Comparison of ENCODE assay signal across 8 mouse cellular contexts in the genomic region with DNA sequence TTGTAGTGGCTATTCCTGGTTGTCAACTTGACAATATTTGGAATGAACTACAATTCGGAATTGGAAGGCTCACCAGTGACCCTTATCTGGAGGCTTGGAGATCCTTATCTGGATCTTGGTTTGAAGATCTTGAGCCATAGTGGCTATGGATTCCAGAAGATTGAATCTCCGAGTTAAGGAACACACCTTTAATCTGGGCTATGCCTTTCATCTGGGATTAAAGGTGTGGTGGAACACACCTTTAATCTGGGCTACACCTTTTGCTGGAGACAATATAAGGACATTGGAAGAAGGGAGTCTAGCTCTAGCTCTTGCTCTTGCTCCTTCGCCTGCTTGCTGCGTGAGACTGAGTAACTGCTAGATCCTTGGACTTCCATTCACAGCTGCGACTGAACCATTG. TPM values are rescaled to one million over a fixed set of nuclear protein-coding genes. Genes with fewer than 3 reads are reported as not detected.
A peak's percentile ranks its signal among the peaks of the same experiment; 100 is the strongest.
DNase-seq lines count a peak whose midpoint lies in the region; ATAC-seq and TF ChIP-seq lines count a peak whose summit lies in the region.
"Not testable (repeated sequence)": the region's sequence is repeated elsewhere in the genome, so short reads cannot be mapped to it uniquely, and the experiment has no call there.

A gene (plus strand): TSS at position 301 of the 400 bp plus-strand sequence.

- intact Hi-C loops in left cerebral cortex, postnatal 4 days (cut with DNase I), result not testable (repeated sequence)

- DNase-seq in gastrocnemius, adult 18-20 months (ENCODE audit: low spot score); heart, postnatal 0 days (ENCODE audit: low spot score); kidney, adult 2 months; left cerebral cortex, postnatal 4 days: not testable (repeated sequence)

- H3K4me3 ChIP-seq in ES-Bruce4 (ENCODE audit: low read depth, low read length) (peak within 1 kb of the TSS; percentile 99), macrophage (ENCODE audit: inconsistent target) (peak within 1 kb of the TSS; percentile 64)
- peak within 1 kb of the TSS; percentile 80 for H3K4me3 ChIP-seq in cortical plate, adult 2 months (ENCODE audit: insufficient read depth, low read length)
- peak within 1 kb of the TSS; percentile 82 for H3K4me3 ChIP-seq in heart, postnatal 0 days (ENCODE audit: low read depth, low read length)
- H3K4me3 ChIP-seq in kidney, adult 2 months (ENCODE audit: insufficient read depth, low read depth, low read length), result peak within 1 kb of the TSS; percentile 99

- H3K9ac ChIP-seq in ES-Bruce4 (ENCODE audit: low read depth, poor library complexity, severe bottlenecking), result peak within 1 kb of the TSS; percentile 99
- H3K9ac ChIP-seq in heart, postnatal 0 days (replicated peaks; ENCODE audit: low read depth, low read length), result peak within 1 kb of the TSS; percentile 98

- not testable (repeated sequence) for TF ChIP-seq CTCF in ES-Bruce4 (IDR thresholded peaks at IDR 0.05; ENCODE audit: low read depth, low read length); cortical plate, adult 2 months (IDR thresholded peaks at IDR 0.05; ENCODE audit: extremely low read depth, insufficient read depth, low read length); heart, postnatal 0 days (IDR thresholded peaks at IDR 0.05; ENCODE audit: low read depth); kidney, adult 2 months (conservative IDR thresholded peaks at IDR 0.05; ENCODE audit: insufficient read depth, insufficient read length, low read depth, low read length)

- not testable (repeated sequence) for H3K27me3 ChIP-seq in ES-Bruce4 (ENCODE audit: control insufficient read depth, insufficient read depth, low read length, poor library complexity, severe bottlenecking); heart, postnatal 0 days (ENCODE audit: control insufficient read depth, insufficient read depth, low read length); kidney, adult 2 months (replicated peaks; ENCODE audit: control insufficient read depth, insufficient read depth, low read length)

- H3K36me3 ChIP-seq in ES-Bruce4 (ENCODE audit: control insufficient read depth, insufficient read depth, low read length, poor library complexity, severe bottlenecking), result peaks cover 13% of the 10 kb centered on the region
- H3K36me3 ChIP-seq in heart, postnatal 0 days (replicated peaks; ENCODE audit: control insufficient read depth, insufficient read depth, low read length); kidney, adult 2 months (ENCODE audit: control insufficient read depth, insufficient read depth, low read length); macrophage (ENCODE audit: inconsistent target): not testable (repeated sequence)

- TF ChIP-seq POLR2A in ES-Bruce4 (IDR thresholded peaks at IDR 0.05; ENCODE audit: insufficient read depth, low read length); cortical plate, adult 2 months (IDR thresholded peaks at IDR 0.05; ENCODE audit: extremely low read depth, insufficient read depth, low read length); kidney, adult 2 months (IDR thresholded peaks at IDR 0.05; ENCODE audit: low read depth, low read length): not testable (repeated sequence)

- H3K4me2 ChIP-seq in heart, postnatal 0 days (ENCODE audit: low read depth, low read length), result peak within 1 kb of the TSS; percentile 83

- H3K9me3 ChIP-seq in ES-Bruce4 (replicated peaks; ENCODE audit: control insufficient read depth, insufficient read depth, low read length, poor library complexity, severe bottlenecking); heart, postnatal 0 days (replicated peaks; ENCODE audit: control insufficient read depth, low read length): not testable (repeated sequence)

- ATAC-seq in heart, postnatal 0 days (ENCODE audit: insufficient read depth, low read depth); neutrophil, adult 5-6 weeks (ENCODE audit: extremely low read depth, insufficient number of reproducible peaks, low FRiP score, poor library complexity, severe bottlenecking): not testable (repeated sequence)

- TF ChIP-seq EP300 in ES-Bruce4 (IDR thresholded peaks at IDR 0.05; ENCODE audit: insufficient read depth, low read depth, low read length); heart, postnatal 0 days (IDR thresholded peaks at IDR 0.05; ENCODE audit: low read depth): not testable (repeated sequence)

- WGBS in heart, postnatal 0 days, result no CpG with 5 or more reads among the region's 5 CpGs
- WGBS in kidney, adult 2 months, result no CpG with 5 or more reads among the region's 5 CpGs
- no CpG with 5 or more reads among the region's 5 CpGs for WGBS in macrophage (ENCODE audit: missing documents)

- H3K4me1 ChIP-seq in ES-Bruce4 (ENCODE audit: control insufficient read depth, insufficient read depth, low read length); cortical plate, adult 2 months (ENCODE audit: control insufficient read depth, insufficient read depth, low read length); heart, postnatal 0 days (ENCODE audit: control insufficient read depth, insufficient read depth); kidney, adult 2 months (ENCODE audit: control insufficient read depth, insufficient read depth, low read length): not testable (repeated sequence)

- H3K79me2 ChIP-seq in macrophage (ENCODE audit: inconsistent target), result peaks cover 36% of the 10 kb centered on the region

- H3K27ac ChIP-seq in ES-Bruce4 (ENCODE audit: insufficient read depth, low read length), result peak within 1 kb of the TSS; percentile 85
- peak within 1 kb of the TSS; percentile 86 for H3K27ac ChIP-seq in cortical plate, adult 2 months (ENCODE audit: insufficient read depth, low read length)
- peak within 1 kb of the TSS; percentile 95 for H3K27ac ChIP-seq in heart, postnatal 0 days (ENCODE audit: low read depth)
- H3K27ac ChIP-seq in kidney, adult 2 months (ENCODE audit: insufficient read depth, low read depth, low read length), result peak within 1 kb of the TSS; percentile 97
- peak within 1 kb of the TSS; percentile 78 for H3K27ac ChIP-seq in macrophage

RNA-seq across cellular contexts. Expression of the gene that starts here (rescaled TPM):
- 370 and 372 TPM in 2 replicates for polyA plus RNA-seq in ES-Bruce4 (2011; ENCODE audit: insufficient read depth, insufficient read length, low read depth, missing spikeins)
- 130 and 157 TPM in 2 replicates for polyA plus RNA-seq in cortical plate, adult 2 months (2012; rRNA removed)
- total RNA-seq in gastrocnemius, adult 18-20 months (2021), result 10 to 100 TPM; 35.9 to 40.6 TPM
- 54.0 and 79.6 TPM in 2 replicates for total RNA-seq in heart, postnatal 0 days (2014; rRNA removed; ENCODE audit: low replicate concordance)
- polyA plus RNA-seq in heart, postnatal 0 days (2015; fragmentation: Nextera tagmentation; extraction: Ambion mirVana), result 109 and 115 TPM in 2 replicates
- 17.9 and 21.2 TPM in 2 replicates for polyA plus RNA-seq in kidney, adult 2 months (2012; rRNA removed)
- total RNA-seq in left cerebral cortex, postnatal 4 days (2021), result 100 to 1,000 TPM; 159 to 163 TPM
- total RNA-seq in macrophage (2018; cell fraction: chromatin; rRNA removed), result 1,000 to 10,000 TPM in 22 of 26 experiments, 100 to 1,000 TPM in 4; 873 to 1,709 (median 1,160) TPM
- total RNA-seq in macrophage (2018; cell fraction: cytosol; rRNA removed), result 10 to 100 TPM; 27.7 to 81.2 (median 50.5) TPM
- 1,000 to 10,000 TPM in 1 of 26 experiments, 100 to 1,000 TPM in 25; 350 to 1,007 (median 643) TPM for total RNA-seq in macrophage (2018; cell fraction: nucleus; rRNA removed)
- polyA plus RNA-seq in macrophage (2018), result 77.7 to 115 TPM (median 79.6 TPM) in 3 replicates
- 366 and 407 TPM in 2 replicates for total RNA-seq in neutrophil, adult 5-6 weeks (2017)
